Mouse (Mus musculus): ENCODE data around the gene Sbpl. TPM values are rescaled to one million over a fixed set of nuclear protein-coding genes. Genes with fewer than 3 reads are reported as not detected.
A peak's percentile ranks its signal among the peaks of the same experiment; 100 is the strongest.

Sbpl gene
- not detected in 2 replicates for polyA plus RNA-seq (2012; ENCODE audit: insufficient read depth, insufficient read length, low replicate concordance, missing spikeins)

GRCm38 (mm10) chr17:23955174-23955573, at the start of gene Sbpl:
Sbpl (minus strand) TSS chr17:23955274.
- WGBS: 82% methylated on average over 5 of the region's 5 CpGs
- Histone ChIP-seq H3K4me3 (ENCODE audit: insufficient read depth, low read depth, low read length) (no peak within 1 kb of the TSS), H3K27ac (ENCODE audit: insufficient read depth, low read depth, low read length) (no peak within 1 kb of the TSS), H3K4me1 (ENCODE audit: control insufficient read depth, insufficient read depth, low read length) (no peaks in the 10 kb centered on the region)
- TF ChIP-seq CTCF (IDR thresholded peaks at IDR 0.05; ENCODE audit: insufficient read depth, low read depth, low read length) (no peak), POLR2A (IDR thresholded peaks at IDR 0.05; ENCODE audit: insufficient read depth, low read depth, low read length) (no peak)

- Histone ChIP-seq H3K4me1 (ENCODE audit: control insufficient read depth, insufficient read depth, low read length) (peaks cover 7% of the 10 kb centered on the region; the same call in 1 of the 2 replicates), H3K4me3 (ENCODE audit: insufficient read depth, low read depth, low read length) (no peak overlapping the region), H3K27ac (ENCODE audit: insufficient read depth, low read depth, low read length) (no peak overlapping the region)
- TF ChIP-seq POLR2A (IDR thresholded peaks at IDR 0.05; ENCODE audit: insufficient read depth, low read depth, low read length) (no peak), CTCF (IDR thresholded peaks at IDR 0.05; ENCODE audit: insufficient read depth, low read depth, low read length) (no peak)
- 92% methylated on average over 14 of the region's 14 CpGs for WGBS
Observed at GRCm38 (mm10) chr17:24004071-24004665, 49.1 kb upstream of the Sbpl start.

- WGBS: 42% methylated on average over 5 of the region's 5 CpGs
- no peak overlapping the region for H3K27ac ChIP-seq (ENCODE audit: insufficient read depth, low read depth, low read length)
- peaks cover 7% of the 10 kb centered on the region; the same call in 1 of the 2 replicates for H3K4me1 ChIP-seq (ENCODE audit: control insufficient read depth, insufficient read depth, low read length)
- no peak overlapping the region for H3K4me3 ChIP-seq (ENCODE audit: insufficient read depth, low read depth, low read length)
- no peak for TF ChIP-seq CTCF (IDR thresholded peaks at IDR 0.05; ENCODE audit: insufficient read depth, low read depth, low read length)
Observed at GRCm38 (mm10) chr17:24000404-24000803, 45.3 kb upstream of the Sbpl start.

- WGBS: 76% methylated on average over 6 of the region's 6 CpGs
- H3K4me3 ChIP-seq (ENCODE audit: insufficient read depth, low read depth, low read length): no peak overlapping the region
- peaks cover 17% of the 10 kb centered on the region for H3K4me1 ChIP-seq (ENCODE audit: control insufficient read depth, insufficient read depth, low read length)
- H3K27ac ChIP-seq (ENCODE audit: insufficient read depth, low read depth, low read length): no peak overlapping the region
- TF ChIP-seq POLR2A (IDR thresholded peaks at IDR 0.05; ENCODE audit: insufficient read depth, low read depth, low read length): no peak
Observed at GRCm38 (mm10) chr17:23998383-23998782, 43.3 kb upstream of the Sbpl start.

- TF ChIP-seq CTCF (IDR thresholded peaks at IDR 0.05; ENCODE audit: insufficient read depth, low read depth, low read length): no peak
- TF ChIP-seq POLR2A (IDR thresholded peaks at IDR 0.05; ENCODE audit: insufficient read depth, low read depth, low read length): no peak
- Histone ChIP-seq H3K4me3 (ENCODE audit: insufficient read depth, low read depth, low read length) (no peak within 1 kb of the TSS), H3K27ac (ENCODE audit: insufficient read depth, low read depth, low read length) (no peak within 1 kb of the TSS), H3K4me1 (ENCODE audit: control insufficient read depth, insufficient read depth, low read length) (peaks cover 22% of the 10 kb centered on the region)
- 78% methylated on average over 2 of the region's 2 CpGs for WGBS
Observed at GRCm38 (mm10) chr17:23997901-23998300, 42.8 kb upstream of the Sbpl start, which contains the start of gene Prss22. Prss22 (minus strand) TSS chr17:23998100.

- Histone ChIP-seq H3K27ac (ENCODE audit: insufficient read depth, low read depth, low read length) (no peak overlapping the region), H3K4me1 (ENCODE audit: control insufficient read depth, insufficient read depth, low read length) (peaks cover 21% of the 10 kb centered on the region), H3K4me3 (ENCODE audit: insufficient read depth, low read depth, low read length) (no peak overlapping the region)
- TF ChIP-seq POLR2A (IDR thresholded peaks at IDR 0.05; ENCODE audit: insufficient read depth, low read depth, low read length) (no peak), CTCF (IDR thresholded peaks at IDR 0.05; ENCODE audit: insufficient read depth, low read depth, low read length) (no peak)
- WGBS: 63% methylated on average over 1 of the region's 1 CpGs
Observed at GRCm38 (mm10) chr17:23995421-23995820, 40.3 kb upstream of the Sbpl start.

- no peak overlapping the region for H3K27ac ChIP-seq (ENCODE audit: insufficient read depth, low read depth, low read length)
- TF ChIP-seq POLR2A (IDR thresholded peaks at IDR 0.05; ENCODE audit: insufficient read depth, low read depth, low read length): no peak
- no peak for TF ChIP-seq CTCF (IDR thresholded peaks at IDR 0.05; ENCODE audit: insufficient read depth, low read depth, low read length)
- peaks cover 17% of the 10 kb centered on the region for H3K4me1 ChIP-seq (ENCODE audit: control insufficient read depth, insufficient read depth, low read length)
- 64% methylated on average over 7 of the region's 7 CpGs for WGBS
- no peak overlapping the region for H3K4me3 ChIP-seq (ENCODE audit: insufficient read depth, low read depth, low read length)
Observed at GRCm38 (mm10) chr17:23994667-23995066, 39.6 kb upstream of the Sbpl start.

GRCm38 (mm10) chr17:23993559-23994428, 38.7 kb upstream of the Sbpl start:
- peak overlapping the region; percentile 19; the same call in 1 of the 2 replicates for H3K4me3 ChIP-seq (ENCODE audit: insufficient read depth, low read depth, low read length)
- H3K27ac ChIP-seq (ENCODE audit: insufficient read depth, low read depth, low read length): no peak overlapping the region
- WGBS: 10% methylated on average over 31 of the region's 31 CpGs
- TF ChIP-seq POLR2A (IDR thresholded peaks at IDR 0.05; ENCODE audit: insufficient read depth, low read depth, low read length) (no peak), CTCF (IDR thresholded peaks at IDR 0.05; ENCODE audit: insufficient read depth, low read depth, low read length) (peak; percentile 62; the same call in 1 of the 2 replicates)
- peaks cover 16% of the 10 kb centered on the region for H3K4me1 ChIP-seq (ENCODE audit: control insufficient read depth, insufficient read depth, low read length)
